Mouse (Mus musculus) adrenal gland, postnatal 36 days (tissue): ENCODE results near the gene Hk2. TPM values are rescaled to one million over a fixed set of nuclear protein-coding genes. Genes with fewer than 3 reads are reported as not detected.

Source experiments
- DNase-seq, 2 experiments: peaks; one replicate each; pipeline ENCODE4 v3.0.0; 2021; ENCODE audit warnings: mixed read lengths in 1 of 2
- total RNA-seq, 2 experiments: library from RNA; stranded (reverse); gene quantifications; 2 replicates each; pipeline ENCODE4 v1.2.3; 2021

The Hk2 gene
- total RNA-seq, 2 experiments from 2014 or later = 77.2 to 98.0 TPM

DNA sequence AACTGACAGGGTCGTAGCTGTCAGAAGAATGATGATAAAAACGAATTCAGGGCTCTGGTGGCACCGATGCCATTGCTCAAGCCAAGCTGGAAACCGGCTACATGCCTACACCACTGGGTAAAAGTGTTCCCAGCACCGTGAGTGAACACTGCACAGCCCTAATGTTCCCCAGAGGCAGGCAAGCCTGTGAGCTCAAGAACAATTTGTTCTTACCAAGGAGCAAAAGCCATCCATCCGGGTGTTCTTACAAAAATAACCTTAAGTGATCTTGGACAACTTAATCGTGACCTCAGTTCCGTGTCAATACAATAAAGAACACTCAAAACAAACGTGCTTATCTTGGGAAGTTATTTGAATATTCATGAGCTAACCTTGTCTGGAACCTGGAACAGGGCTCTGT lies 3.2 kb downstream of the Hk2 start:
- no peak for DNase-seq

DNA sequence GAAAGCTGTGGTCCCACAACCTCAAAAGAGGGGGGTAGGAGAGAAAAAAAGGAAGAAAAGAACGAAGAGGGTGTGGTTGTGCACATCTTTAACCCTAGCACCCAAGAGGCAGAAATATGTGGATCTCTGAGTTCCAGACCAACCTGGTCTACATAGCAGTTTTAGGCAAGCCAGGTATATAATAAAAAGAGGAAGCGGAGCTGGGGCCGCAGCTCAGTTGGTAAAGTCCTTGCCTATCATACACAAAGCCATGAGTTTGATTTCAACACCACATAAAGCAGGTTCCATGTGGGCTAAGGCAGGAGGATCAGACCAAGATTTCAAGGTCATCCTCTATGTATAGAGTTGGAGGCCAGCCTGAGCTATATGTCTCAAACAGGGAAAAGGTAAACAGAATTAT lies 4.0 kb downstream of the Hk2 start:
- DNase-seq = no peak

DNA sequence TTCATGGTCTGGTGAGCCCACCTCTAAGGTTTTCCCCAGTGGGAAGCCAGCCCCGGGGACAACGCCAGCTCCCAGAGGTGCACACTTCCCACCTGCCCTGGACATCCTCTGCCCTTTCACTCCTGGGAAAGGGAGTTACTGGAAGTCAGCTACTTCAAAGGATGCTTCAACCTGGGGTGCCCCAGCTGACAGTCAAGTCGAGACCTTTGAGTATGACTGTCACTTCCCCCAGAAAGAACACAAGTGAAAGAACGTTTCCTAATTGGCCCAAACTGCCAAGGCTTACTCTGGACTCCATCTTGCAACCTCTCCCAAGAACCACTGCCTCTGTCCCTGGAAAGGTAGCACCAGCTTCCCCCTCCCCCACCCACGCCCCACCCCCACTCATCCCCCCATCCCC lies 4.5 kb downstream of the Hk2 start:
- no peak for DNase-seq

DNA sequence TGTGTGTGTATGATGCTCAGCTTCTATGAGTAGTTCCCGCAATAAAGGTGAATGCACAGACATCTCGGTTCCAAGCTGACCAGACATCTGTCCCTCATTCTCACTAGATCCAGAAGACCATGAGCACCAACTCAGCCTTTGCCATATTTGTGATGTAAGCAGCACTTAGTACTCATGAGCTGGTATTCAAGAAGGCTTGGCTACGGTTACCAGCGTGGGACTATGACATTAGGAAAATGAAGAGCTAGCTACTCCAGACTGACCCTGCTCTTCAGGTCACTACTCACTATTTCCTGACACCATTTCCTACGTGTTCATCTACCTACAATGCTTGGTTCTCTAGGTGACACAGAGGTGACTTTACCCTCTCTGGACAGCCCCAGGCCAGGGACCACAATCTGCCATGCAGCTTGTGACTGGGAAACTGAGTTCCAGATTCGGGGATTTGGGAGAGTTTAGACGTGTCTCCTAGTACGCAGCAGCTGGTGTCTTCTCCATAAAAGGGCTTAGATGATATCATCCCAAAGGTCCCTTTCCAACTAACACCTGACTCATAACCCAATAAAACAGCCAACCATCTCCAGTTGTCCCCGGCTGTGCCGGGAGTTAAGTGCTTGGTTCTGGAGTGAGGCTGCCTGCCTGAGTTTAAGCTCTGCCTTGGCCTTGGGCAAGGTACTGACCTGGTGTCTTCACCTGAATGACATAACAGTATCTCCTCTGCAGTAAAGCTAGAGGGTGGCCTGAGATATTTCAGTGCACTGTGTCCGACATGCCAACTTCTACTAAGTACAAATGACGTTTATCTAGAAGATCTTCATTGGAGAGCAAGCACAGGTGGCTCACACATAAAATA lies 6.3 kb downstream of the Hk2 start:
- DNase-seq = no peak

DNA sequence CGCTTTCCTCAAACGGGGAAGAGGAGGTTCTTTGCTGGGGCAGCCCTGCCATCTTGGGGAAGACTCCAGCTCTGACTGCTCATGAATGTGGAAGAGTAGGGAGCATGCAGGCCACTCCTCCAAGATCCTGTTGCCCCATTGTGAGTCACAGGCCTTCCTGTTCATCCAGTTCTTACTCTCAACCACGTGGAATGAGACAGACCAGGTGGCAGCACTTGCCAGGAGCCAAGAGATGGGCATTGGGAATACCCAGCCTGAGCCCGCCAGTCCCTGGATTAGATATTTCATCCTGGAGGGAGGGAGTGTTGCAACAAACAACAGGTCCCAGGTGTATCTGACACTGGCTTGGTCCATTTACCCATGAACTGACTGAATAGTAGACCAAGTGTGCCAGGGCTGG lies 7.6 kb downstream of the Hk2 start:
- no peak for DNase-seq

DNA sequence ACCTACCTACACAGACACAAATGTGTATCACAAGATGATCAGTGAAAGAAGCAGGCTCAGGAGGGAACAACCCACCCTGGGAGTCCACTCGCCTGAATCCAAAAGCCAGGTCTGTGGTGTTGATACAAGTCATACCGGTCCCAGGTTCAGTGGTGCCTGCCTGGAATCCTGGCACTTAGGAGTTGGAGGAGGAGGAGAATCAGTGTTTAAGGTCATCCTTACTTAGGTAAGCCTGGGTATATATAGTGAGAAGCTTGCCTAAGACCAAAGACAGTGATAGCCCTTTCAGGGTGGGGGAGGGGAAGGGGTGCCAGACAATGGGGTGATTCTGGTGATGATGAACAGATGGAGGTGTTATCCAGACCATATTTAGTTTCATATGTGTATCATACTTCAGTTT lies 9.0 kb downstream of the Hk2 start:
- no peak for DNase-seq

DNA sequence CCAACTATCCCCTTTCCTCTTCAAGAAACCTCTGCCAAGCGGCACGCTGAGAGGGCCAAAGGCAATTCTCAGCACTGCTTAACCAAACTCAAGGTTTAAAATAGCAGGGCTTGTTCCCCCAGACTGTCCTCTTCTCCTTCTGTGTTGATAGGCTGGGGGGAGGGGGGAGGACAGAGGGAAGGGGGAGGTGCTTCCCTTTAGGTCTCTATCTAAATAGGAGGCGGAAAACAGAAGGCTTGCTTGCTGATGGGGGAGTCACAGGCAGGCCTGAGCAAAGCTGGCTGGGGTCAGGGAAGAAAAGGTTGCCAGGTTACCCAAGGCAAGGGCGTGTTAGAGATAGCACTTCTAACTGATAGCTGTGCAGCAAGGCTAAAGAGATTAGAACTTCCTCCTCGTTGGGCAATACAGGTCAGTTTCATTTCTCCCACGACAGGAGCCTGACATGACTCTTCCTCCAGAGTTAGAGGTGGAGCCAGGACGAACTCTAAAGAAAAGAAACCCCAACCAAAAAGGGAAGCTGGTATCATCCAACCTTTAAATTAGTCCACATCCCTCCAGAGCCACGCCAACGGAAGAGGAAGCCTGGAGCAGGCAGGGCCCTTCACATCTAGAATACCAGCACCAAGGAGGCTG lies 10.3 kb downstream of the Hk2 start:
- no peak for DNase-seq

DNA sequence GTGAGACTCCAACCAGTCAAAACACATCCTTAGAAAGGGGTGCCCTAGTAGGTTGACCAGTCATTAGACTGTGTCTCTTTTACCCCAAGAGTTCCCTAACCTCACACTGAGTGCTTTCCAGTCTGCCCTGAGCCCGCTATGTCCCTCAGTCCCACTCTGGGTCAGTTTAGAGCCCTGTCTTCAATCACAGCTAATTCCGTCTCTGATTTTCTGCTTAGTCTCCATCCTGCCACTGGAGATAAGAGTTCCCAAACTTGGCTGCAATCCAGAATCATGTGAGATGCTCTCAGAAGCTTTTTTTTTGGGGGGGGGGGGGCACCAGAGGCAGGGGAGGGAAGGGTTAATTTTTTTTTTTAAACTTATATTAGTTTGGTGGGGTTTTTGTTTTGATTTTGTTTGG lies 11.5 kb downstream of the Hk2 start:
- no peak for DNase-seq

DNA sequence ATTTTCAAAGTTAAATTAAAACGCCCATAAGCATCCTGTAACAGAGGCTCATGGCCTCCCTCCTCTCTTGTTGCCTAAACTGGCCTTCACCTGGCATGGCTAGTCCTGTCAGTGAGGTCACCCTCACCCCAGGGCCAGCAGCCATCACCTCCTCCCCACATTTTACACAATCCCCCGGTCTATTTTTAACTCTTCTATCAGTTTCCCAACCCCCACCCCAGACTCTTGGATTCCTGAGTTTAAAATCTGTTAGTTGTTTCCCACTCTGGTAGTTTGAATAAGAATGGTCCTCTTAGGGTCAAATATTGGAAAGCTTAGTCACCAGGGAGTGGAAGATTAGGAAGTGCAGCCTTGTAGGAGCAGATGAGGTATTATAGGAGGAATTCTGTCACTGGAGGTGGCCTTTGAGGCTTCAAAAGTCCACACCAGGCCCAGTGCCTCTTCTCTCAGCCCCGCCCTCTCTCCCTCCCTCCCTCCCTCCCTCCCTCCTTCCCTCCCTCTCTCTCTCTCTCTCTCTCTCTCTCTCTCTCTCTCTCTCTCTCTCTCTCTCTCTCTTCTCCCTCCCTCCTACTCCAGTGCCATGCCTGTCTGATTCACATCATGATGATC lies 13.4 kb downstream of the Hk2 start:
- peak; percentile 38 to 48 for DNase-seq

DNA sequence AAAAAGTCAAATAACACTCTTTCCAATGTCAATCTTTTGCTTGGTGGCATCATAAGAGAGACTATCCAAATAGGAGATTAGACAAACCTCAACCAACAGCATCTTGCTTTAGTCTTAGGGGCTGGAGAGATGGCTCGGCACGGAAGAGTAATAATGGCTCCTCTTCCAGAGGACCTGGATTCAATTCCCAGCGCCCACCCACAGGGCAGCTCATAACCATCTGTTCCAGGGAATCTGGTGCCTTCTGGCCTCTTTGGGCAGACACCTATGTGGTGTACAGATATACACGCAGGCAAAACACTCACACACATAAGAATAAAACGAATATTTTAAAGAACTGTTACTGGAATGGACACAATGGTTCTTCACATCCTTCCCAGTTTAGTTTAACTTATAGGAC lies 15.0 kb downstream of the Hk2 start:
- no peak for DNase-seq

DNA sequence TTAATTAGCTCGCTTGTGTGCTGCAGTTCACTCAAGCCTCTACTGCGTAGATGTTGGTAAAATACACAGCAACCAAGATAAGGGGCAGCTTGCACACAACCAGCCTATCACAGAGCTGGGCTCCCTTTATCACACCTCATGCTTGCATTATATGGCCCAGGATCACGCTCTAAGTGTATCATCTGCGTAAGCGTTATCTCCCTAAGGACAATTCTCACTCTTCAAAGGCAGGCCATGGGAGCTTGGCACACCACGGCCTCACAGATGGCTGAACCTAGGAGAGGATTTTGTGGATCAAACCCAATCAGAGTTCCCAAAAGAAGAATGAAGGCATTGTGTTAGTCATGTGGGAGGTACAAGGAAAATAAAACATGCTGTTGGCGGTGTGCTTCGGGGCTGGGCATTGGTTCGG lies 17.4 kb downstream of the Hk2 start:
- no peak for DNase-seq

DNA sequence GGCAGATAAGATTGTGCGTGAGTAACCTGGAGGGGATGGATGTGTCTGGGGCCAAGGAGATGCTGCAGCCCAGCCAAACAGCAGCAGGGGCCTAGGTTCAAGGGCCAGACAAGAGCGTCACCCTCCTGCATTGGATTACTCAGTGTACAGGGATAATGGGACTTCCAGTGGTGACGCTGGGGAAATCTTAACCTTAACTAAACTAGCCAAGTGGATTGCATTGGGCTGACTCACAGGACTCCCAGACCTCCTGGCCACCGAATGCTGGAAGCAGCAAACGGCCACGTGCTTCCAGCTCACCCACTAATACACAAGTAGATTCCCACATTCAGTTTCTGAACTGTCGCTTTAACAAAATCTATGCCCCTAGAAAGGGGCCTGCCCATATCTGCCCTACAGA lies 18.0 kb downstream of the Hk2 start:
- DNase-seq = peak; percentile 52 to 63

DNA sequence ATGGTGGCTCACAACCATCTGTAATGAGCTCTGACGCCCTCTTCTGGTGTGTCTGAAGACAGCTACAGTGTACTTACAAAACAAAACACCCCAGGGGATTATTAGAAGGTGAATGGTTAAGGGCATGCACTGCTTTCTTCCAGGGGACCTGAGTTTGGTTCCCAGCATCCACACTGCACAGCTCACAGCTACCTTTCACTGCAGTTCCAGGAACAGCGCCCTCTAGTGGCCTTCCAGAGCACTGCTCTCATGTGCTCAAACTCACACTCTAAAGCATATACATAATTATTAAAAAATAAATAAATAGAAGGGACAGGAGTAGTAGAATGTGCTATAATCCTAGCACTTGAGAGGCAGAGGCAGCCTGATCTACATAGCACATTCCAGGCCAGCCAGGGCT lies 18.9 kb downstream of the Hk2 start:
- DNase-seq = no peak

DNA sequence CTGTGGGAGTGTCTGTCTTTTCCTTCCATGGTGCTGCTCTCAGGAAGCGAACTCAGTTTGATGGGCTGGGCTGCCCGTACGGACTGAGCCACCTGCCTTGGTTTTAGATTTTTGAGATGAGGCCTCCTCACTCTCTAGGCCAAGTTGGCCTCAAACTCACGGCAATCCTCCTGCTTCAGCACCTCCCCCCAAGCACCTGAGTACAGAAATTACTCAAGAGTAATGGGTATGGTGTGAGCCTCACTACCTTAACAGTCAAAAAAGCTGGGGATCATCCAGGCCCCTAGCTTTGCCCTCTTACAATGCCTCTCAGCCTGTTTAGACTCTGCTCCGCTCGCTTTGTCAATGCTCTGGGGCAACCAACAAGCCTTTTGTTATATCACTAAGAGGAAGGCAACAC lies 19.5 kb downstream of the Hk2 start:
- no peak for DNase-seq

DNA sequence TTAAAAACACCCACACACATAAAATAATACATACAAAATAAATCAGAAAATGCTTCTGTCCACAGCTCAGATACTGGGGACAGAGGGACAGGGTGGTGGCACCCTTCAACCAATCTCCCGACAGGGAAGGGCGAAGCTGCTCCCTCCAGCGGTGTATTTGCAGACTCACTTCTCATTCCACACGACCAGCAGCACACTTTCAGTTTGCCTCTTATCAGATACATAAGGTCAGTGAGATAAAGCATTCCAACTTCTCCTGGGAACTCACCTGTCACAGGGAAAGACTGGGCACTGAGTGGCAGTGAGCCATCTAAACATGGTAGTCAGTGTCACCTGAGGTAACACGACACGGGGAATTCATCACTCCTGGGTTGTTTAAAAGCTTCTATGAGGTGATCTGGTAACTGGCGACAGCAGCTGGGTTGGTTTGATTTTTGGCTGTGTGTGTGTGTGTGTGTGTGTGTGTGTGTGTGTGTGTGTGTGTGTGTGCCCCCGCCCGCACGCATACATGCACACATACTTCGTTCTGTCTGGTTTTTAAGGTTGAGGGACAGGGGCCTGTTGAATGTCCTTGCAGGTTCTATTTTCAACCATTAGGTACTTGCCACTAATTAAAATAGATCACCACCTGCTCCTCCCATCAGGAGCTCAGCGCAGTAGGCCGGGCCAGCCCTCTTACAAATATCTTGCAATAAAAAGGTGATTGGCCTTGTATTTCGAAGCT lies 20.5 kb downstream of the Hk2 start:
- no peak for DNase-seq

DNA sequence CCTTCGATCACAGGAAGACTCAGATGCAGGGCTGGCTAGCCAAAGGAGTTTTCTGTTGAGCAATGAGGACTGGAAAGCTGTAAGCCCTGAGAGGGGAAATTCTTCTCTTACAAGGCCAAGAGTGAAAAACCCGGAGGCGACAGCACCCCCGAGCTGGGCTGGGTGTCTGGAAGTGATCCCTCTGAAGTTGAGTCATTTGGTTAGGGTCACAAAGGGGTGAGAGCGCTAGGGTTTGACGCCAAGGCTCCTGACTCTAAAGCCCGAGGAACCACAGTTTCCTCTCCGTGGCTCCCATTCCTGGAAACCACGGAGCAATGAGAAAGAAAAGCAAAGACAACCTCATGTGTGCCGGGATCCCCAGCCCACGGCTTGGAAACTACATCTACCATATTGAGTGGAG lies 21.2 kb downstream of the Hk2 start:
- no peak for DNase-seq

DNA sequence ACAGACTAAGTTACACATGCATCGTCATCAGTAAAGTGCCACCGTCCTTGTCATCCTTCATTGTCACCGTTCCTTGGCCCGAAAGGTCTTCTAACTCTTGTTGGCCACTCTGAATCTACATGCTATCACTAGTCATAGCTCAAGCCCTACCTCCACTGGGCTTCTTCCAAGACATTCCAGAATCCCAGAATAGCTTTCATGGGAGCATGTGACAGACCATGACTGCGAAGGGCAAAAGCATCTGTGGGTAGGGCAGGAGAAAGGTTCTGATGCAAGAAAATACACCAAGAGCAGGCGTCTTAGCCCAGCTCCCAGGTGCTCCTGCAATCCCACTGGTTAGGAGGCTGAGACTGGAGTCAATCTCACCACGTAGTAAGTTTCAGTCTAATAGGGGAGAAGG lies 22.5 kb downstream of the Hk2 start:
- no peak for DNase-seq

DNA sequence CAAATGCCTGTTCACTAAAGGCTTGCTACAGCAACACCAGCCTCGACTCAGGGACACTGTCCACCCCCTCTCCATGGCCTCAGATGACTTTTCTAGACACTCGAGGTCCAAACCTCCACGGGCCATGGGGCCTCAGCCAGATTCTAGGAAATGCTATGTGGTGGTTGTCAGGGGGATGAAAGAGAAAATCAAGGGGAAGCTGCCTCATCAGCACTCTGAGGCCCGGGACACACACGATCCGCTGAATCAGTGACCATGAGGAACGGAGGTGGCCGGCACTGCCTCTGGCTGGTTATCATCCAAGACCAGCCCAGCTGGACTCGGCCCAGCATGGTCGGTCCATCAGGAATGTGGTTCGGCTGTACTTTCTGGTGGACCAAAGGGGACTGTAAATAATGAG lies 23.2 kb downstream of the Hk2 start:
- peak; percentile 84 to 89 for DNase-seq

DNA sequence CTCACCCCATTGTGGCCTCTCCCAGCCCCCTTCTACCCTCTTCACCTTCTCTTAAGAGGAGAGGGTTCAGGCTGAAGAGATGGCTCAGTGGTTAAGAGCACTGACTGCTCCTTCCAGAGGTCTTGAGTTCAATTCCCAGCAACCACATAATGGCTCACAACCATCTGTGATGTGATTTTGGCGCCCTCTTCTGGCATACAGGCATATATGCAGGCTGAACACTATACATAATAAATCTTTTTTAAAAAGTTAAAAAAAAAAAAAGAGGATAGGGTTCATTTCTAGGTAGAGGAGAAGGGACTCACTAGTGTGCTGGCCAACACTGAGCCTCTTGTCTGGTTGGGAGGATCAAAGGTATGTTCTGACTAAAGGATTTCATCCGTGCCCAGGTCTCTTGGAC lies 24.2 kb downstream of the Hk2 start:
- DNase-seq = no peak

DNA sequence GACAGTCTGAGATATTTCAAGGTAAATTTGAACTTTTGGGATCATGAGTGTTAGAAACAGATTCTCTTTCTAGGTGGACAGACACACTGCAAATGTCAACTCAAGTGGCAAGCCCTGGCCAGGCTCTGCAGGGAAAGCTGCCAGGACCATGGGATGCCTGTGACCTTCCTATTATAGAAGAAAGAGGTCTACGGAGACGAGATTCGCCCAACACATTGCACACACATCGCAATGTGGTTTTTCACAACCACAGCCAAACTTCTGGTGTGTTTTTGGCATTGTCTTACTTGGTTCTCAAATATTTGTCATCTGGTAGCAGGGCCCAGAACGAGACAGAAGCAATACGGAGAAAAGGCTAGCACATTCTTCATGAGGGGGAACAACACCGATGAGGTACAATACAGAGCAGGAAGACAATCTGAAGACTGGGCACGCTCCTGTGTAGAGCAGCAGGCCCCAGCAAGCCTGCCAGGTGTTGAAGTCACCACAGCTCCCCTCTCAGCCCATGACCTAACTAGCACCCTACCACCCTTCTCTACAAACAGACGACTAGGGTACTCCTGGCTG lies 26.1 kb downstream of the Hk2 start:
- peak; percentile 55 to 69 for DNase-seq

DNA sequence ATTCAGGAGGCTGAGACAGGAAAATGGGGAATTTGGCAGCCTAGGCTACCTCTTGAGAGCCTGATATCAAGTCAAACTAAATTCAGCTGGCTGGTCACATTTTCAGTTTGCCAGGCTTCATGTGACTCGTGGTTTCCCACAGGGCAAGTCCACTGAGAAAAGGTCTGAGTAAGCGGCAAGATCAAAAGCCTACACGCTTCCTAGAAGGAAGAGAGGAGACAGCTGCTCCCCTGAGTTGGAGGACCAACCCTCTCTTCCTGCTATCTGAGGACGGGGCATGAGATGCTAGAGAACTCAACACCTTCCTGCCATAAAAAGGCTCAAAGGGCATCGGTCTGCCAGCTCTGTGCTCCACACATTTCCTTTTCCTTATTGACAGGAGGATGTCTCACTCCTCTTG lies 27.2 kb downstream of the Hk2 start:
- DNase-seq = no peak

DNA sequence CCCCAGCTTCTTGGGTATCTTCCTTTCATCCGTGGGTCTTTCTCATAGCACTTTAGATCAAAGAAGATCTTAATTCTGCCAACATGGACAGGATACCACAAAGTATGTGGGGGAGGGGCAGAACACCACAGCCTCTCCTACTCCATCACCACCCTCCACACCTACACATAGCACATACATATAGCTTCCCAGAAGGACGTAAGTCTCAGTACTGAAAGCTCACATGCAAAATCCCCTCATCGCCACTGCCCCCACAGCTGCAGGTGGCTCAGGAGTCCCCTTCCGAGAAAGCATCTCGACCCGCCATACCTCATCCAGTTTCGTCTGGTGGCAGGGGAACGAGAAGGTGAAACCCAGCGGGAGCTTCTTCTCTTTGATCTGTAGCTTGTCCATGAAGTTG lies 29.7 kb downstream of the Hk2 start:
- no peak for DNase-seq

DNA sequence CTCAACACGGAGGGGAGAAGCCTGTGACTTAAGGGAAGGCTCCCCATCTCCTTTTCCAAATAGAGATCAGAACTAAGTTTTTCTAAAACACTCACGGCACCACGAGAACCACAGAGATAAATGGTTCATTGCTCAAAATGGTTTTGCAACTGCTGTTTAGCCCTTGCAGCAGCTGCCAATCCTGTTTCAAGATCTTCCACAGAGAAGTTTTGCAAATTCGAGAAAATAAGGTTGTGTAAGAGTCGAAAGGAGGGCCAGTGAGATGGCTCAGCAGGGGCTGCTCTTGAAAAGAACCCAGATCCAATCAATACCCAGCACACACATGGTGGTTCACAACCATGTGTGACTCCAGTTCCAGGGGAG lies 32.8 kb downstream of the Hk2 start:
- peak in 1 of 2 experiments; percentile 35 for DNase-seq
